Mouse (Mus musculus) intestine, embryonic 14.5 days (tissue): ENCODE results near the gene Zfp871. TPM values are rescaled to one million over a fixed set of nuclear protein-coding genes. Genes with fewer than 3 reads are reported as not detected.
A peak's percentile ranks its signal among the peaks of the same experiment; 100 is the strongest.
"Not testable (repeated sequence)": the region's sequence is repeated elsewhere in the genome, so short reads cannot be mapped to it uniquely, and the experiment has no call there.

Source experiments
- ATAC-seq: fragments of 200-750 bp; cut with Nextera tagmentation; replicated peaks from 2 replicates; pipeline ENCODE4 v1.8.0; 2017; ENCODE audit warnings: low read depth, moderate number of reproducible peaks, moderate TSS enrichment, moderate library complexity; ENCODE audit not compliant: low FRiP score, low TSS enrichment
- DNase-seq: peaks from one replicate; pipeline ENCODE4 v3.0.0-alpha.2; 2018; ENCODE audit warnings: low spot score
- H3K27ac ChIP-seq: fragments of 300-500 bp; sonication (generic); 2 replicates; pipeline ENCODE4 v1.5.1; 2014; ENCODE audit warnings: low read depth, mild to moderate bottlenecking, control low read depth
- H3K27me3 ChIP-seq: fragments of 300-500 bp; sonication (generic); replicated peaks from 2 replicates; pipeline ENCODE4 v1.6.1; 2014; ENCODE audit warnings: low read length, control low read depth; ENCODE audit not compliant: control insufficient read depth, insufficient read depth
- H3K36me3 ChIP-seq: fragments of 300-500 bp; sonication (generic); 2 replicates; pipeline ENCODE4 v1.6.1; 2014; ENCODE audit warnings: low read length, control low read depth; ENCODE audit not compliant: control insufficient read depth, insufficient read depth
- H3K4me1 ChIP-seq: fragments of 300-500 bp; sonication (generic); replicated peaks from 2 replicates; pipeline ENCODE4 v1.6.1; 2014; ENCODE audit warnings: low read length, control low read depth, mixed read lengths; ENCODE audit not compliant: control insufficient read depth, insufficient read depth
- H3K4me2 ChIP-seq: fragments of 300-500 bp; sonication (generic); 2 replicates; pipeline ENCODE4 v1.6.1; 2014; ENCODE audit warnings: low read length
- H3K4me3 ChIP-seq: fragments of 300-500 bp; sonication (generic); 2 replicates; pipeline ENCODE4 v1.5.1; 2014; ENCODE audit warnings: low read depth, low read length, control low read depth, mixed read lengths
- H3K9ac ChIP-seq: fragments of 300-500 bp; sonication (generic); 2 replicates; pipeline ENCODE4 v1.6.1; 2014; ENCODE audit warnings: mild to moderate bottlenecking, low read length
- H3K9me3 ChIP-seq: fragments of 300-500 bp; sonication (generic); 2 replicates; pipeline ENCODE4 v1.6.1; 2016; ENCODE audit warnings: low read length, control low read depth; ENCODE audit not compliant: control insufficient read depth
- WGBS: fragments of 180-500 bp; shearing (Covaris S2); extraction: QIAGEN DNeasy Blood & Tissue Kit; methylation state at CpG from one replicate; pipeline ENCODE4 v1.1.7; 2014; 5-methylcytosine and 5-hydroxymethylcytosine counted together
- polyA plus RNA-seq: library from polyadenylated mRNA; unstranded; fragments of >200 nt; fragmentation: Nextera tagmentation; extraction: Ambion mirVana; gene quantifications from 2 replicates; pipeline ENCODE4 v1.2.1, GENCODE M21; 2014

Gene Zfp871
- polyA plus RNA-seq, 1 experiment from 2014 or later: 45.7 TPM

DNA sequence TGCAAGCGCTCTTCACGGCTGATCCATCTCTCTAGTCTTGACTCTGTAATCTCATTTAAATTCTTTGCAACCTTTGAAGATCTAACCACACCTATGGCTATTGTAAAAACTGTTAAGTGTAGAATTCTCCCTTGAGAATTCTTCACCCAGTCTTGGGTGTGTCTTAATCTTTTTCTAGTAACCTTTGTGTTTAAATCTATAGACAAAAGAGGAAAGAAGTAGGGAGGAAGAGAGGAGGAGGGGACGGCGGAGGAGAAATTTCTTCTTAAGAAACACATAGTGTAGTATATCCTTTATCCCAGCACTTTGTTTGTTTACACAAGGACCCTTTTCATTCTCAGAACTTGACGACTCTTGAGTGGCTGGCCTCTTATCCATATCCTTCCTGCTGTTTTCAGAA, 30.8 kb downstream of the Zfp871 start:
- Histone ChIP-seq H3K36me3 (no peaks in the 10 kb centered on the region), H3K9me3 (no peaks in the 10 kb centered on the region), H3K27ac (no peak overlapping the region), H3K4me1 (no peaks in the 10 kb centered on the region), H3K4me2 (no peak overlapping the region), H3K9ac (no peak overlapping the region), H3K27me3 (no peaks in the 10 kb centered on the region), H3K4me3 (no peak overlapping the region)
- ATAC-seq (no peak), DNase-seq (no peak)
- WGBS: 53% methylated on average over 5 of the region's 5 CpGs

DNA sequence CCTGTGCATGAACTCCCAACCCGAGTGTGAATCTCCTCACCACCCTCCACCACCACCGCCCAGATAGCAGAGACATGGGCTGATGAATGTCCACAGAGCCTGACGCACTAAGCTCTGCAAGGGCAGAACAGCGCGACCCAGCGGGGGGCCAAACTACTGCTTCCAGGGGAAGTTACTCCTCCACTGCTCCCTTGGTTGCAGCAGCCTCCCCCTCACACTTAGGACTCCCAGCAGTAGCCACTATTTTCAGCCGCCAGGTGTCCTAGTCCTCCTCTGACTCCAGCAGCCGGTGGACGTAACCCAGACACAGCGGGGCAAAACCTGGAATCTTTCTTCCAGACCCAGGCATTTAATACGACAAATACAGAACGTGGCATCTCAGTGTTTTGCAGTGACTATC, 34.5 kb downstream of the Zfp871 start:
- ATAC-seq: no peak
- H3K4me2 ChIP-seq: no peak overlapping the region
- H3K27ac ChIP-seq: no peak overlapping the region
- 12% methylated on average over 12 of the region's 12 CpGs for WGBS
- peak; percentile 55 for DNase-seq
- H3K9me3 ChIP-seq: no peaks in the 10 kb centered on the region
- no peak overlapping the region for H3K4me3 ChIP-seq
- H3K36me3 ChIP-seq: no peaks in the 10 kb centered on the region
- no peaks in the 10 kb centered on the region for H3K27me3 ChIP-seq
- no peaks in the 10 kb centered on the region for H3K4me1 ChIP-seq
- H3K9ac ChIP-seq: no peak overlapping the region

DNA sequence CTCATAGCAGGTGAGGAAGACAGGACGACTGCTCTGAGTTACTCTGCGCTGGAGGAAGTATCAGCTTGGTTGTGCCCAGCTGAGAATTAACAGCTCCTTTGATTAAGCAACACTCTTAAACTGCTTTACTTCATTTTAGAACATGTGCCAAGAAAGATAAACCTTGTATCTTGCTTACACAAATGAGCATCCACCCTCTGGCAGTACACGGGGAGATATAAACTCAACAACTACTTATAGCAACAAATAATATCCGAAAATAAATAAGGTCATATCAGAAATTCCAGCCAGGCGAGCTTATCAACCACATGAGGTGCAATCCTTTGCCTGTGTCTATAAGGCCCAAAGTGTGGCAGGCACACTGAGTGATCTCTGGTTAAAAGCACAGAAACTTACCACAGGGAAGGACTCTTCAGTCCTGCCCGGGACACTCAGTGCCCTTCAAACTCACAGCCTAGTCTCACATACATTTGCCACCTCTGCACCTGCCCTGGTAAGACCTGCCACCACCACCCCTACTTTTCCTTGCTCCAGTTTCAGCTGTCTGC, 35.2 kb downstream of the Zfp871 start:
- ATAC-seq (no peak), DNase-seq (no peak)
- H3K27me3 ChIP-seq: no peaks in the 10 kb centered on the region
- no peaks in the 10 kb centered on the region for H3K9me3 ChIP-seq
- 77% methylated on average over 6 of the region's 6 CpGs for WGBS
- H3K36me3 ChIP-seq: no peaks in the 10 kb centered on the region
- no peak overlapping the region for H3K9ac ChIP-seq
- H3K27ac ChIP-seq: no peak overlapping the region
- no peak overlapping the region for H3K4me2 ChIP-seq
- no peak overlapping the region for H3K4me3 ChIP-seq
- H3K4me1 ChIP-seq: no peaks in the 10 kb centered on the region

DNA sequence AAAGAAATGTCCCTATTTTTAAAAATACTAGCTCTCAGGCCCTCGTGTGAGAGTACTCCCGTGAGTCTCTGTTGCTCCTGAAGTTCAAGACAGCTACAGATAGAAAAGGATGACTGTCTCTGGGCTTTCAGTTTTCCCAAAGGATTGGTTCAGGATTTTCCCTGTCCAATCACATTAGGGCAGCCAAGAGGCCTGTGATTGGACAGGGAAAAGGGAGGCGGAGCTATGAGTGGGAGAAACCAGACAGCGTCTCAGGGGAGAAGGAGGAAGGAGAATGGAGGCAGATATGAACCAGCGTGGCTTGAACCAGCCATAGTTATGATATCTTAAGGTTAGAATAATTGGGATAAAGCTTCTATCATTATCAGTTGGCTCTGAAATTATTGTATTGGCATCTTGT, 37.5 kb downstream of the Zfp871 start:
- Histone ChIP-seq H3K27ac (no peak overlapping the region), H3K4me1 (no peaks in the 10 kb centered on the region), H3K4me3 (no peak overlapping the region), H3K27me3 (no peaks in the 10 kb centered on the region), H3K36me3 (no peaks in the 10 kb centered on the region), H3K9me3 (no peaks in the 10 kb centered on the region), H3K4me2 (no peak overlapping the region), H3K9ac (no peak overlapping the region)
- ATAC-seq (no peak), DNase-seq (no peak)
- WGBS: 35% methylated on average over 5 of the region's 5 CpGs

DNA sequence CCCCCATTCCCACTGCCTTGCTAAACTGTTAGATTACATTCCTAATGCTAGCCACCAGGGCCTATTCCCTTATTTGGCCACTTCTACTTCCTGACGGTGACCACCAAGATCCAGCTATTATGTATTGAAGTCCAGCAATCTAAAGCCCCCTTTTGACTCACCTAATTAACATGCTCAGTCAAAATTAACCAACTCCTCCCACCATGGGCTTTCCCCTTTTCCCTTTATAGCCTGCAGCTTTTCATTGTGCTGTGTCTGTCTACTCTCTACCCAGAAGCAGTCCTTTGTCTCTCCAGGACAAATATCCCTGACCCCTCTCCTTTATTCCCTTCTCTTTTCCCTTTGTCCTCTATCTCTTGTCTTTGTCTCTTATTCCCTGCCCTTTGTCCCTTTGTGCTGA, 47.0 kb downstream of the Zfp871 start:
- no peak overlapping the region for H3K9ac ChIP-seq
- H3K4me3 ChIP-seq: no peak overlapping the region
- 28% methylated on average over 1 of the region's 1 CpGs for WGBS
- no peak overlapping the region for H3K27ac ChIP-seq
- no peak for DNase-seq
- H3K27me3 ChIP-seq: no peaks in the 10 kb centered on the region
- no peak overlapping the region for H3K4me2 ChIP-seq
- H3K36me3 ChIP-seq: no peaks in the 10 kb centered on the region
- H3K4me1 ChIP-seq: no peaks in the 10 kb centered on the region
- no peak for ATAC-seq
- no peaks in the 10 kb centered on the region for H3K9me3 ChIP-seq

DNA sequence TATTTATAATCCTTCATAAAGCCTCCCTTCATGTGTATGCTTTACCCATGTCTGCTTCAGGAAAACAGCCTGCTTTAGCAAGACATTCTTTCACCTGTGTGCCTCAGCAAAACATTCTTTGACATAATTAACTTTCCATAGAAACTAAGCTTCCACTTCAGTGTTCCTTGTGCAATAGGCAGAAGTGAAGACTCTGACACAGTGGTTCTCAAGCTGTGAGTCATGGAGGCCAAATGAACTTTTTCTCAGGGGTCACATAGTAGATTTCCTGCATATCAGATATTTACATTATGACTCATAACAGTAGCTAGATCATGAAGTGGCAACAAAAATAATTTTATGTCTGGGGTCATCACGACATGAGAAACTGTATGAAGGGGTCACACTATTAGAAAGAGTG, 49.7 kb downstream of the Zfp871 start:
- no peak overlapping the region for H3K4me3 ChIP-seq
- DNase-seq (no peak), ATAC-seq (no peak)
- 87% methylated on average over 1 of the region's 1 CpGs for WGBS
- H3K4me1 ChIP-seq: no peaks in the 10 kb centered on the region
- no peaks in the 10 kb centered on the region for H3K9me3 ChIP-seq
- H3K9ac ChIP-seq: no peak overlapping the region
- no peak overlapping the region for H3K4me2 ChIP-seq
- H3K36me3 ChIP-seq: no peaks in the 10 kb centered on the region
- no peaks in the 10 kb centered on the region for H3K27me3 ChIP-seq
- H3K27ac ChIP-seq: no peak overlapping the region

DNA sequence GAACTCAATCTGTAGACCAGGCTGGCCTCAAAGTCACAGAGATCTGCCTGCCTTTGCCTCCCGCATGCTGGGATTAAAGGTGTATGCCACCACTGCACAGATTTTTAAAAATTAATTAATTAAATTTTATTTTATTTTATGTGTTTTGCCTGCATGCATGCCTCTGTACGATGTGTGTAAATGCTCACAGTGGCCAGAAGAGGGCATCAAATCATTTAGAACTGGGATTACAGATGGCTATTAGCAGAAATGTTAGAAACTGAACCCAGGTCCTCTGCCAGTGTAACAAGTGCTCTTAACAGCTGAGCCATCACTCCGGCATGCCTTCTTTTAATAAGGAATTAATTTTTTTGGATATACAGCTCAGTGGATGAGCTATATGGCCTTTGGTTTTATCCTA, 59.1 kb downstream of the Zfp871 start:
- Histone ChIP-seq H3K9me3 (no peaks in the 10 kb centered on the region), H3K9ac (no peak overlapping the region), H3K36me3 (no peaks in the 10 kb centered on the region), H3K4me3 (no peak overlapping the region), H3K4me1 (no peaks in the 10 kb centered on the region), H3K27me3 (no peaks in the 10 kb centered on the region), H3K27ac (no peak overlapping the region), H3K4me2 (no peak overlapping the region)
- no peak for DNase-seq
- 73% methylated on average over 3 of the region's 3 CpGs for whole genome bisulfite sequencing
- no peak for ATAC-seq

DNA sequence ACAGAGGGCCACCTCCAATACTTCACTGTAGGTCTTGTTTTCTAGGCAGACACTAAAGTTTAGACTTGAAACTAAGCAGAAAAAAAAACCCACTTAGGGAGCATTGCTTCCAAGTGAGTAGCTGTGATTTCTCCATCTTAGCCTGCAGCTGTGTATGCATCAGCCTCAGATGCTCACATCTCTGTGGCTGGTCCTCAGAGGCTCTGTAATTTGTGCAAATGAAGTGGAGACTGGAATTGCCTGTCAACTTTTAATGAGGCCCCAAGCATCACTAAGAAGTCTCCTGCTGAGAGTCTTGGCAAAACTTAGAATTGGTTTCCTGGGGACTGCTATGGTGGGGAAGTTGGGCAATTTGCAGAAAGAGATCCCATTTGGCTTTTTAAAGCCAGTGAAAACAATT, 61.7 kb downstream of the Zfp871 start:
- H3K9me3 ChIP-seq, H3K4me2 ChIP-seq, H3K9ac ChIP-seq, H3K27me3 ChIP-seq, H3K36me3 ChIP-seq, ATAC-seq, DNase-seq, H3K4me1 ChIP-seq, H3K27ac ChIP-seq, H3K4me3 ChIP-seq: not testable (repeated sequence)

DNA sequence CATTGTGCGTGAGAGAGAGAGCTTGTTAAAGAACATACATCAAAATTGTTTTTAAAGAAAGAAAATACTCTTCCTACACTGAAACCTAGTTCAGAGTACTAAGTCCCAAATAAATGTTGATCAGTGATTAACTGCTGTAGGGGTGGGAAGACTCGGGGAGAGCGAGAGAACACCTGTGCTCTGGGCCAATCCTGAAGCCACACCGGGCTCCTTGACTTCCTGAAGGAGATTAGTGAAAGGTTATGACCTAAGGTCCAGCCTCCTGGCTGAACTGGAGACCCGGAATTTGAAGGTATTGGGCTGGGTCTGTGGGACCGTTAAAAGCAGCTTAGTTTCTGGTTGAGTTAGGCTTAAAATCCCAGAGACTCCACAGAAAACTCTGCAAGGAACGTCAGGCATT, 65.3 kb downstream of the Zfp871 start:
- H3K4me2 ChIP-seq: no peak overlapping the region
- H3K27ac ChIP-seq: no peak overlapping the region
- H3K9ac ChIP-seq: no peak overlapping the region
- no peaks in the 10 kb centered on the region for H3K4me1 ChIP-seq
- ATAC-seq (no peak), DNase-seq (no peak)
- H3K27me3 ChIP-seq: no peaks in the 10 kb centered on the region
- 0 out of 2 replicates have a peak, but pooled peaks cover 3% of the 10 kb centered on the region for H3K9me3 ChIP-seq
- H3K36me3 ChIP-seq: no peaks in the 10 kb centered on the region
- 80% methylated on average over 7 of the region's 7 CpGs for WGBS
- no peak overlapping the region for H3K4me3 ChIP-seq
